Mouse (Mus musculus): ENCODE data around the gene Banf2. TPM values are rescaled to one million over a fixed set of nuclear protein-coding genes. Genes with fewer than 3 reads are reported as not detected.

Gene Banf2
- polyA plus RNA-seq, 1 experiment from 2014 or later, result not detected

GRCm38 (mm10) chr2:144122068-144122467 lies 89.2 kb downstream of the Banf2 start:
- no peaks in the 10 kb centered on the region for H3K27me3 ChIP-seq (ENCODE audit: insufficient read depth, low read length)
- H3K9me3 ChIP-seq (replicated peaks; ENCODE audit: low read length), result no peaks in the 10 kb centered on the region
- H3K4me2 ChIP-seq (ENCODE audit: low read length), result no peak overlapping the region
- no peaks in the 10 kb centered on the region for H3K36me3 ChIP-seq (ENCODE audit: insufficient read depth, low read length)
- no peak for DNase-seq (ENCODE audit: low spot score)
- TF ChIP-seq CTCF (IDR thresholded peaks at IDR 0.05; ENCODE audit: low read depth), result no peak
- no peak for ATAC-seq (replicated peaks; ENCODE audit: low FRiP score, low read depth)
- H3K9ac ChIP-seq (ENCODE audit: low read depth, low read length), result no peak overlapping the region
- peaks cover 3% of the 10 kb centered on the region for H3K4me1 ChIP-seq (replicated peaks; ENCODE audit: insufficient read depth, low read length)
- no peak overlapping the region for H3K27ac ChIP-seq
- 94% methylated on average over 16 of the region's 16 CpGs for WGBS
- H3K4me3 ChIP-seq (replicated peaks; ENCODE audit: low read depth, low read length), result no peak overlapping the region

Other genes with a start within 250 kb of the Banf2 start
- gene Bfsp1, start 169.9 kb upstream of the Banf2 start, polyA plus RNA-seq (2015; fragmentation: Nextera tagmentation; extraction: Ambion mirVana), result 1.6 and 2.2 TPM in 2 replicates
- 513 and 555 TPM in 2 replicates for gene Dstn, start 117.7 kb upstream of the Banf2 start, polyA plus RNA-seq (2015; fragmentation: Nextera tagmentation; extraction: Ambion mirVana)
- 68.7 and 81.7 TPM in 2 replicates for gene Rrbp1, start 21.8 kb upstream of the Banf2 start, polyA plus RNA-seq (2015; fragmentation: Nextera tagmentation; extraction: Ambion mirVana)
- gene Mgme1, start 237.6 kb downstream of the Banf2 start, polyA plus RNA-seq (2015; fragmentation: Nextera tagmentation; extraction: Ambion mirVana), result 16.0 and 16.6 TPM in 2 replicates
- gene Snx5, start 237.8 kb downstream of the Banf2 start, polyA plus RNA-seq (2015; fragmentation: Nextera tagmentation; extraction: Ambion mirVana), result 103 and 112 TPM in 2 replicates